Mouse (Mus musculus): ENCODE data around the gene Pitpnc1.

GRCm38 (mm10) chr11:107510362-107511269 lies 40.1 kb upstream of the Pitpnc1 start:
- no peak for TF ChIP-seq CTCF (IDR thresholded peaks at IDR 0.05; ENCODE audit: low read depth)
- no peak for TF ChIP-seq EP300 (optimal IDR thresholded peaks at IDR 0.05)

Data from stomach, postnatal 0 days (tissue).